Mouse (Mus musculus): Measurements from ENCODE around the gene Sirt4. TPM values are rescaled to one million over a fixed set of nuclear protein-coding genes. Genes with fewer than 3 reads are reported as not detected.

Sirt4 gene
- total RNA-seq, 2 experiments from 2014 or later: 10.5 to 12.7 TPM

DNA sequence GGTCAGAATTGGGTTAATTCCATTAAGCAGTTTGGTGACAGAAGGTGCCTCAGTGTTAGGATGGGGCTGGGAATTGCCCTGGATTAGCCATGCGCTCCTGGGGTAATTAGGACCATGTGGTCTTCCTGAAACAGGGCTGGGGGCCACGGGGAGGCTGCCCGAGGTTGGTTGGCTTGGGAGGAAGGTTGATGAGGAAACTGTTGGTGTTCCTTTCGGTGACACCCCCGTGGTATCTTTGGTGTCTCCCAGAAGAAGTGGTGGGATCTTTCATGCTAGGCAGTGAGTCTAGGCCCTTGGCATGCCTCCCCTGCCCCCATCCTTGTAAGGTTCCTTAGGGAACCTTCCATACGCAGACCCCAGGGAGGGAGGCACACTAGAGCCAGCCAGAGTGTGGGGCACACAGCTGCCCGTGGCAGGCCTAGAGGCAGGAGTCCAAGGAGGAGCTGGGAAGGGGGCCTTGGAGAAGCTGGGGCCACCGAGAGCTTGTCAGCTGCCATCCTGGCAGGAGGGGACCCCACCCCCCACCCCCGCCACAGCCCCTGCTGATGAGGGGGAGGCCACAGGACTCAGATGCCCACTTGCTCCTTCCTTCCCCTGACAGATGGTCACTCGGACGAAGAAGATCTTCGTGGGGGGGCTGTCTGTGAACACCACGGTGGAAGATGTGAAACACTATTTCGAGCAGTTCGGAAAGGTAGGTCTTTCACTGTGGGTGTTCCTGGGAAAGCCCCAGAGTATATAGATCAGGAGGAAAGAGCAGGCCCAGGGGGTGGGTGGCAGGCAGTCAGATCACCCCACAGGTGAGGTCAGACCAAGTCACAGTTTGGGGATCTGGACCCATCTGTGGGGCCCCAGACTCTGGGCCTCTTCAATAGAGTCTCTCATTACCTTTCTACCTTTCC is 49.4 kb downstream of the Sirt4 start:
- no peak for DNase-seq

DNA sequence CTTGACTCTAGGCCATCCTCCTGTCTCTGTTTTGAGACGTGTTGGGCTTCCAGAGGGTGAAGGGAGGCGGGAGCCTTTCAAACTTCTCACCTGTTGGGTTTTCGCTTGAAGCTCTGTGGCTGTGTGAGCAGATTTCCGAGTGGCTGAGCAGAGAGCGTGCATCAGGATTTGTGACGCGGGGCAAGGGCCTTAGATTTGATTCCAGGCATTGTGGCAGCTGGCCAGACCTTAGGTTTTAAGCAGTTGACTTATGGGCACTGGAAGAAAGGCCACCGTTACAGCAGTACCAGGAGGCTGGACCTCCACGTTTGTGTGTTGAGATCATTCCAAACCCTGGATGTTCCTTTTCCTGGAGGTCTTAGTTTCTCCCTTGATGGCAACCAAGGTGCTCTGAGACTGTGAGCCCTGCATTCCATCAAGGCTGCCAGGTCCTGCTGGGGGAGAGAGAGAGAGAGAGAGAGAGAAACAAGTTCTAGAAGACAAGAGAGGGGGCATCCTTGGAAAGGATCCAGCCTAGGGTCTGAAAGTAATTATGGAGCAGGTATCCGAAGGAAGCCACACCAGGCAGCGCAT is 50.2 kb downstream of the Sirt4 start:
- DNase-seq: no peak

DNA sequence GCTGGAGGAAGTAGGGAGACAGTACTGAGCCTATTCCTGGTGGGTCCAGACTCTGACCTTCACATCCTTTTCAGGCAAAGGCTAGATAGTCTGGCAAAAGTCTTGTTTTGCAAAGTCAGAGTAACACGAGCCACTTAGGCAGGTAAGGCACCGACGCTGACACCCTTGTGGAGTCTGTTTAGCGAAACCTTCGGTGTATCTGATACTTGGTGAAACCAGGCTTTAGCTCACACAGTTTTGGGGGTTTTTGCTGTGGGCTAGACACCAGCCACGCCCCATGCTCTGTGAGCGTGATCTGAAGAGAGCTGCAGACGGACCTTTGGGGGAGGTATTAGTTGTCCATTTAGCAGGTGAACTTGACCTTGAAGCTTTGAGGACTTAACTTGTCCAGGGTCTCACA is 51.3 kb downstream of the Sirt4 start:
- no peak for DNase-seq

DNA sequence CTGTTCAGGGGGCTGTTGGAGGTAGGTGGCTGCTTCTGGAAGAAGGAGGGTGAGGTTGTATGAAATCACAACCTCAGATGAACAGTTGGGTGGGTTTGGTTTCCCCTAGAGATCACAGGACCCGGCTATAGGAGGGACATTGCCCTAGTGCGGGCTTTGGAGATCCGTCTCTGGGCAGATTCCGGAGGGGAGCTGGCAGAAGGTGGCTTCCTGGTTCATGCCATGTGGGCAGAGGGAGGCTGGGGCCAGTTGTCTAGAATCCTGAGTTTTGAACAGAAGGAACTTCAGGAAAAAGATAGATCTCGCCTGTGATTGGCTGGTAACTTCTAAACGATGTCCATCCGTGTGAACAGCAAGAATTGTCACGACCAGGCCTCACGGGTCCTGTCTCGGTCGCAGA is 52.1 kb downstream of the Sirt4 start:
- DNase-seq: no peak

DNA sequence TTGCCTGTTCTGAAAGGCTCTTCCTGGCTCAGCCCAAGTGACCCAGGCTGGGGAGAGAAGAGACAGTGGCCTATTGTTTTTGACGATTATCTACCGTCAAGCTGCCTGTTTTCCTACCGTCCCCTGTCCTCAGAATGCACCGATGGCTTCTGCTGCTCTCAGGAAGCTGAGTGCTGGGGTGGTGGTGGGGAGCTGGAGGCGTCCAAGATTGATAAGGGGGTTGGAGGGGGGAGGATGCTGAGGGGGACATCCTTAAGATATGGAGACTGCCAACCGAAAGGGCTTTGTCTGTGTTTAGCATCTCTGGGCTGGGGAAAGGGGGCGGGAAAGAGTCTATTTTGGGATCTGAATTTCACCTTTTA is 52.6 kb downstream of the Sirt4 start:
- DNase-seq: no peak

DNA sequence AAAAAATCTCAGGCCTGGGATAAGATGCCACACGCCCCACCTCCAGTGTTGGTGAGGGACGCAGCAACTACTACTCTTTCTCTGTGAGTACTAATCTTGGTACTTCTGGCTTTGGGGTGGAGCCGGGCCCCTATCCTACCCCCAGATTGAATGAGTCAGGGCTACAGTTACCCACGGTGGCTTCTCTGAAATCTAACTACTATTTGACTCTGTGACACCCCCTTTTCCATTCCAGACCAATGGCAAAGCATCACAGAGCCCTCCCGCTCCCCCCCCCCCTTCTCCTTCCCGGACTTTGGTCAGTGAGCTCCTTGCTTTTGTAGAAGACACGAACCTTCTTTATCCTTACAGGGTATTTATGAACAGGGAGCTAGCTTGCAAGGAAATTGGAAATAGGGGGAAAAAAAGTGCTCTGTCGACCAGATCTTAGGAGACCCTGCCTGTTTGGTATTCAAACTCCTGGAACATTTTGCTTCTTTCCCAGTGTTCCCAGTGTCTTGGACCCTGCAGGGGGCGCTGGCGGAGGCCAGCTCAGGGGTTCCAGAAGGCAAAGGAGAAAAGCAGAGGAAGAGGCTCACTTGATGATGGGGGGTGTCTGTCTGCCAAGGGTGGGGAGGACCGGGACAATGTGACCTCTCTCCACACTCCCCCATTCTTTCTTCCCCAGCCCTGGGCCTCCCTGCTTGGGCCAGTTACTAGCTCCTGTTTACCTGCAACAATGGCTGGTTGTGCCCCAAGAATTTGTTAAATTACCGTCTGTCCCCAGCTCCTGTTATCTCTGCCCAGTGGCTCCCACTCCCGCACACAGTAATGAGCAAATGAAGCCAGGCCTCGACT is 53.2 kb downstream of the Sirt4 start:
- no peak for DNase-seq

DNA sequence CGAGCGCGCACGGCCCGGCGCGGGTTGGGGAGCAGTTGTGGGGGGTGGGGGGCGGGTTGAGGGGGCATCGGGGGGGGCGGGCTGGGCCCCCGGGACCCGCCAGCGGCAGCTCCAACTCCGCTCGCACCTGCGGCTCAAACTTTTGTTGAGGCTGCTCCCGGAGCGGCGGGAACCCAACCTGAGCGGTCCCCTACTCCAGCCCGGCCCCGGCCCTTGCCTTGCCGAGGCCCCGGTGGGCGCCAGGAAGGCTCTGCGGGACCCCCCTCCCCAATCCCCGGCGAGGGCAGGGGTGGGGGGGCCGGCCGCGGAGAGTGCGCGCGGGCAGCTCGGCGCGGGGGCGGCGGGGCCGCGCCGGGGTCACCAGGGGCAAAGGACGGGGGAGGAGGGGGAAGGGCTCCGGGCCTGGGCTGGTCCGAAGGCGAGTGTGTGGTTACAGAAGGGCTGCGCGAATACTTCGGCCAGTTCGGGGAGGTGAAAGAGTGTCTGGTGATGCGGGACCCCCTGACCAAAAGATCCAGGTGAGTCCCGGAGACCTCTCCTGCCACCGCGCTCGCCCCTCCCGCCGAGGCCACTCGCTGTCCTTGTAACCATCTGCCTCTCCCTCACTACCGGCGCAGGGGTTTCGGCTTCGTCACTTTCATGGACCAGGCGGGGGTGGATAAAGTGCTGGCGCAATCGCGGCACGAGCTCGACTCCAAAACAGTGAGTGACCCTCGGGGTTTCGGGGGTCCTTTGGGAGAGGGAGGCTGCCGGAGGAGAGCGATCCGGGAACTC is 54.2 kb downstream of the Sirt4 start:
- no peak for DNase-seq

DNA sequence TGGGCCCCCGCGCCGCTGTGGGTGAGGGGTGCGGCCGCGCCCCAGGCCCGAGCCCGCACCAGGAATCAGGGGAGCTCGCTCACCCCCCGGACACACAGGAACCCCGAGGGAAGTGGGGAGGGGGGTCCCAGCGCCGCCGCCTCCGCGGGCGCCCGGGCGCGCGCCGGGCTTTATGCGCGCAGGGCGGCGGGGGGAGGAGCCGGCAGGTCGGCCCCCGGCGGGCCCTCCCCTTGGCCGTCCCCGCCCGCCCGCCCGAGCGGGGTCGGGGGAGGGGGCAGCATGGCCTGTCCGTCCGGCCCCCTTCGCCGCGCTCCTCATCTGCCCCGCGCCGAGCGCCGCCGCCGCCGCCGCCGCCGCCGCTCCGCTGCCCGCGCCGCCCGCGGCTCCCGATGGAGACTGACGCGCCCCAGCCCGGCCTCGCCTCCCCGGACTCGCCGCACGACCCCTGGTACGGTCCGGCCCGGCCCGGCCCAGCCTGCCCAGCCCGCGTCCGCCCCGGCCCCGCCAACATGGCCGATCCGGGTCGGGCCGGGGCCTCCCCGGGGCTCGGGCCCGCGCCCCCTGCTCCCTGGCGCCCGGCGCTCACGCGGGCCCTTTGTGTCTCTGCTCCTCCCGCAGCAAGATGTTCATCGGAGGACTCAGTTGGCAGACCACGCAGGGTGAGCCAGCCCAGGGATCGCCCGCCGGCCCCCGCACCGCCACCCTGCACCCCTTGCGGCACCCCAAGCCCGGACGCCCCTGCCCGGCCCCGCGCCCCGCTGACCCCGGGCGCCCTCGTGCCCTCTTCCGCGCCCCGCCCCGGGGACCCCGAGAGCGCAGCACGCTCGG is 55.0 kb downstream of the Sirt4 start, which contains the start of gene Msi1:
Msi1 (plus strand) TSS at position 241 of the 828 bp plus-strand sequence.
- no peak for DNase-seq

DNA sequence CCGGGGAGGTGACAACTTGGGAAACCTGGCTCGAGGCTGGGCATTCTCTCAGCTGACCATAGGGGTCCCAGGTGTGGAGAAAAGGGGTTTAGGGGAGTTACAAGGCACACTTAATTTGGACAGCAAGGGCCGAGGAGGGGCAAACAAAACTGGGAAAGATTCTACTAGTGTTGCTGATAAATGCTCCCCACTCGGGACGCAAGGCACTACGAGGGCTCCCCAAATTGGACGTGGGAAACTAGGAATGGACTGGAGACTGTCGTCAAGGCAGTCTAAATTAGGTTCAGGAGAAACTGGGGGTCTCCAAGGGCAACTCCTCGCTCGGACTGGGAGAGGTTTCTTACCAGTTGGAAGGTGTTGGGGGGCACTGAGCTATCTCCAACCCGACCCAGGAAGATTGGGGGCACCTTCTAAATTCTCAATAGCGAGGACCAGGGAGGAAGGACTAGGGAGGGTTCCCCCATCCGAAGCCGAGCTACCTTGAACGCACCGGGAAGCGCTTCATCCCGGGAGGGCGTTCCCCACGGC is 55.6 kb downstream of the Sirt4 start:
- DNase-seq: no peak

Other genes with a start within 250 kb of the Sirt4 start
- gene Pop5, start 248.9 kb downstream of the Sirt4 start, total RNA-seq (2021): 10 to 100 TPM; 21.1 to 26.1 TPM
- gene Rnf10, start 211.8 kb downstream of the Sirt4 start, total RNA-seq (2021): 100 to 1,000 TPM; 277 to 284 TPM
- 100 to 1,000 TPM; 113 to 117 TPM for gene Coq5, start 205.1 kb downstream of the Sirt4 start, total RNA-seq (2021)
- gene Dynll1, start 183.7 kb downstream of the Sirt4 start, total RNA-seq (2021): 100 to 1,000 TPM; 318 to 355 TPM
- gene Srsf9, start 157.5 kb downstream of the Sirt4 start, total RNA-seq (2021): 10 to 100 TPM; 39.1 to 42.4 TPM
- gene Gatc, start 143.5 kb downstream of the Sirt4 start, total RNA-seq (2021): 10 to 100 TPM; 17.3 to 19.3 TPM
- 10 to 100 TPM; 23.4 to 26.8 TPM for gene Triap1, start 143.5 kb downstream of the Sirt4 start, total RNA-seq (2021)
- 100 to 1,000 TPM; 619 to 662 TPM for gene Cox6a1, start 135.7 kb downstream of the Sirt4 start, total RNA-seq (2021)
- gene Msi1, start 55.1 kb downstream of the Sirt4 start, total RNA-seq (2021): 1 to 10 TPM; 6.2 to 7.7 TPM
- gene Pla2g1b, start 18.5 kb downstream of the Sirt4 start, total RNA-seq (2021): not detected
- 10 to 100 TPM; 62.9 to 66.0 TPM for gene Pxn, start 22.0 kb upstream of the Sirt4 start, total RNA-seq (2021)
- 100 to 1,000 TPM; 852 to 919 TPM for gene Rplp0, start 74.7 kb upstream of the Sirt4 start, total RNA-seq (2021)
- gene Gcn1l1, start 80.5 kb upstream of the Sirt4 start, total RNA-seq (2021): 10 to 100 TPM; 52.7 to 56.7 TPM
- 10 to 100 TPM; 56.8 to 58.2 TPM for gene Rab35, start 147.2 kb upstream of the Sirt4 start, total RNA-seq (2021)
- gene Bicdl1, start 246.9 kb upstream of the Sirt4 start, total RNA-seq (2021): 1 to 10 TPM; 6.1 to 6.7 TPM

All from heart, postnatal 4 days (tissue).